Mouse (Mus musculus): ENCODE data around the gene Mtpn. TPM values are rescaled to one million over a fixed set of nuclear protein-coding genes. Genes with fewer than 3 reads are reported as not detected.

Gene Mtpn
- polyA plus RNA-seq, 1 experiment from 2014 or later: 160 TPM

DNA sequence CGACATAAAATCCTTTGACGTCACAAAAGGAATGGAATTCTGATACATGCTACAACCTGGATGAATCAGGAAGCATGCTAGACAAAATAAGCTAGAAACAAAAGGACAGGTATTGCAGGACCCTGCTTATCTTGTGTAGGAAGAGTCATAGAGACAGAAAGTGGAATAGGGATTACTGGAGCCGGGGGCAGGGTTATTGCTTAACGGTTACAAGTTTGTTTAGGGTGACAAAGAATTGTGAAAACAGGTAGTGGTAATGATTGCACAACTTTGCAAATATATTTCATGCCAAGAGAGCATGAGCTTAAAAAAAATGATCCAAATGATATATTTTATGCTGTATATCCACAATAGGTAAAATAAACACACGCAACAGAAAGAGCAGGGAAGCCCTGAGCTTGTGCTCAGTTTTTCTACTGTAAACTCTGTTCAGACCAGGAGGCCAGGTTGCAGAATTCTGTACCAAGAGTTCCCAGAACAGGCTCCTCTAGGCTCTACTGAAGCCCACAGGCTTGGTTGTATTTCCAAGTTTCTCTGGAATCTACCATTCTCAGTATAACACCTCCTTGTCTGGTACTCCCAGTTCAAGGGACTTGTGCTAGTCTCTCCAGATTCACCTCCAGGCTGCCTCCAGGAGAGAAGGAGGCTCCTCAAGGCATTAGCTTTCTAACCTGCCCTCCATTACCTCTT is 39.6 kb downstream of the Mtpn start:
- Histone ChIP-seq H3K27me3 (no peaks in the 10 kb centered on the region), H3K36me3 (no peaks in the 10 kb centered on the region), H3K4me1 (no peaks in the 10 kb centered on the region), H3K4me2 (no peak overlapping the region), H3K4me3 (no peak overlapping the region), H3K9me3 (no peaks in the 10 kb centered on the region), H3K9ac (no peak overlapping the region), H3K27ac (no peak overlapping the region)
- ATAC-seq (ENCODE audit: borderline replicate concordance, extremely low read depth, low FRiP score, low TSS enrichment): no peak
- WGBS: 85% methylated on average over 5 of the region's 5 CpGs

GRCm38 (mm10) chr6:35497406-35497805 is 42.3 kb downstream of the Mtpn start:
- no peak overlapping the region for H3K9ac ChIP-seq
- H3K9me3 ChIP-seq: no peaks in the 10 kb centered on the region
- no peaks in the 10 kb centered on the region for H3K4me1 ChIP-seq
- no peak overlapping the region for H3K27ac ChIP-seq
- no peaks in the 10 kb centered on the region for H3K36me3 ChIP-seq
- H3K4me2 ChIP-seq: no peak overlapping the region
- 87% methylated on average over 4 of the region's 4 CpGs for WGBS
- no peaks in the 10 kb centered on the region for H3K27me3 ChIP-seq
- no peak overlapping the region for H3K4me3 ChIP-seq
- ATAC-seq (ENCODE audit: borderline replicate concordance, extremely low read depth, low FRiP score, low TSS enrichment): no peak

GRCm38 (mm10) chr6:35493851-35494250 is 45.8 kb downstream of the Mtpn start:
- no peak overlapping the region for H3K9ac ChIP-seq
- no peaks in the 10 kb centered on the region for H3K27me3 ChIP-seq
- no peaks in the 10 kb centered on the region for H3K4me1 ChIP-seq
- no peaks in the 10 kb centered on the region for H3K36me3 ChIP-seq
- no peak overlapping the region for H3K4me3 ChIP-seq
- WGBS: 62% methylated on average over 6 of the region's 6 CpGs
- no peaks in the 10 kb centered on the region for H3K9me3 ChIP-seq
- no peak for ATAC-seq (ENCODE audit: borderline replicate concordance, extremely low read depth, low FRiP score, low TSS enrichment)
- no peak overlapping the region for H3K4me2 ChIP-seq
- no peak overlapping the region for H3K27ac ChIP-seq

DNA sequence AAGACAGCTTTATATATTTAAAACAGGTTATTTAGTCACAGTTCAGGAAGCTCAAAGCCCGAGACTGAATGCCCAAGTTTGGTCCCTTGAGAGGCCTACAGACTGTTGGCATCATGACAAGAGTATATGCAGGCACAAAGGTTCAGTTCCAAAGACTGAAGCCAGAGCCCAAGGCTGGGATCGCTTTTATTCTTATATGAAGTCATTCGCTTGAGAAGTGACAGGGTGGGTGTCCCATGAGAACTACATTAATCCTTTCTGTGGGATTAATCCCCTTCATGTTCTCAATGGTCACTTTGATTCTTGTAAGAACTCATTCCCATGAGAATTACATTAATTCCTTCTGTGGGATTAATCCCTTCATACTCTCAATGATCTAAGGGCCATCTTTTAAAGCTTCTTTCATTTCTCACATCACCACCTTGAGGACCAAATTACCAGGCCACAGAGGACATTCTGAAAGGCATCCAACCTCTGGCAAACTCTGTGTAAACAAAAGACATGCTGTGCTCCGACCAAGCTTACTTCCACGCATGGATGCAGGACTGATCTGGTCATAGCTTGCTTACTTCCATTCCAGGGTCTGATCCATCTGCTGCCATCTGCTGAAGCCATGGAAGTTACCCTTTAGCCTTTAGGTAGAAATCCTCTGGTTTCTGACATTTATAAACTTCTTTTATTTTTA is 59.9 kb downstream of the Mtpn start:
- Histone ChIP-seq H3K36me3 (no peaks in the 10 kb centered on the region), H3K9ac (no peak overlapping the region), H3K9me3 (no peaks in the 10 kb centered on the region), H3K4me1 (no peaks in the 10 kb centered on the region), H3K27ac (no peak overlapping the region), H3K4me3 (no peak overlapping the region), H3K27me3 (no peaks in the 10 kb centered on the region), H3K4me2 (no peak overlapping the region)
- WGBS: 79% methylated on average over 5 of the region's 5 CpGs
- ATAC-seq (ENCODE audit: borderline replicate concordance, extremely low read depth, low FRiP score, low TSS enrichment): no peak

DNA sequence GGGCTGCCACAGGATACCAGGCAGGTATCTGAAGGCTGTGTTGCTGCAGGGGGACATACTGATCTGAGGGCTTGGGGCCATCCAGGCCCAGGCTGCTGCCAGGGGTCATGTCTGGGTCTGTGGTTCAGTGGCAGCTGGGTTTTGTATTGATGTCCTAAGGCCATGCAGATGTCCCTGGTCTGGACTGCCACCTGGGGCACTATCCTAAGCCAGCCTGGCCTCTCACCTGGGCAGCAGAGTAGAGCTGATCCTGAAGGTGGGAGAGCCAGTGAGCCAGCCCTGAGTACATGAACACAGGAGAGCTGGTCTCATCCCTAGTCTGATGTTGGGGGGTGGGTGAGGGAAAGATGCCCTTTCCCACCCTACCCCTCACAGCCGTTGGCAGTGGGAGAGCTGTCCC is 62.9 kb downstream of the Mtpn start:
- H3K4me2 ChIP-seq: no peak overlapping the region
- no peak for ATAC-seq (ENCODE audit: borderline replicate concordance, extremely low read depth, low FRiP score, low TSS enrichment)
- H3K27ac ChIP-seq: no peak overlapping the region
- H3K9ac ChIP-seq: no peak overlapping the region
- no peaks in the 10 kb centered on the region for H3K4me1 ChIP-seq
- no peaks in the 10 kb centered on the region for H3K9me3 ChIP-seq
- H3K27me3 ChIP-seq: no peaks in the 10 kb centered on the region
- no peaks in the 10 kb centered on the region for H3K36me3 ChIP-seq
- H3K4me3 ChIP-seq: no peak overlapping the region
- 63% methylated on average over 1 of the region's 1 CpGs for WGBS

DNA sequence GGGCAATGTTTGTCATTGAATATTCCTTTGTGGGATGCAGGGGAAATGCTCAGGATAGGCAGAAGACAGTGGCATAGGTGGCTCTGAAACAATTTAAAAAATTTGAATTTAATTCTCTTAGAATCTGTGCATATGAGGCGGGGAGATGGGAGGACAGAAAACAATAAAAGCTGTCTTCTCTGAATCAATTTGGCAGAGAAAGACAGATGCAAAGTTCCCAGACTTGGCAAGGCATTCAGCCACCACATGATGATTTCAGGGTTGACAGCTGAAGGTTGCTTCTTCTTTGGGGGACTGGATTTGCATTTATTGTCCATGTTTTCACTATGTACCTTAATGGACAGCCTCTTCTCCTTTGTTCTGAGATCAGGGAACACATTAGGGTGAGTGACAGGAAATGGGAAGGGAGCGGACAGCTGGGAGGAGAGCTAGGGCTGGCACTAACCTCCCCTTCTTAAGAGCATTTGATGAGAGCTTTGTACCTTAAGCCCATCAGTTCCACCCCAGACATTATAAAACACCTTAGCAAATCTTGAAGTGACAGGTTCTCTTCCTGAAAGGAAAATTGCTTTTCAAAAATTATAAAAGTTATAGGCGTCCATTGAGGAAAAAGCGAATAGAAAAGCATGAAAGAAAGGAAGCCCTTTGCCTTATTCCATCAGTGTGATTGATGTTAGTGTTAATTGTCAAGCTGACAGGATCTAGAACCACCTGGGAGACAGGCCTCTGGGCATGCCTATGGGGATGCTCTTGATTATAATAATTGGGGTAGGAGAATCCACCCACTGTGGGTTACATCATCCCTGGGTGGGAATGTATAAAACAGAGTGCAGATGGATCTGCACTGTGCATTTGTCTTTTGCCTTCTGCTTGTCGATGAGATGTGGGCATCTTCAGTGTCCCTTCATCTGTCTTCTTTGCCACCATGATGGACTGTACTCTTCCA is 76.0 kb downstream of the Mtpn start:
- no peak overlapping the region for H3K27ac ChIP-seq
- no peaks in the 10 kb centered on the region for H3K36me3 ChIP-seq
- no peak overlapping the region for H3K4me3 ChIP-seq
- no peak overlapping the region for H3K9ac ChIP-seq
- no peak overlapping the region for H3K4me2 ChIP-seq
- WGBS: 77% methylated on average over 5 of the region's 5 CpGs
- no peaks in the 10 kb centered on the region for H3K9me3 ChIP-seq
- no peaks in the 10 kb centered on the region for H3K4me1 ChIP-seq
- ATAC-seq (ENCODE audit: borderline replicate concordance, extremely low read depth, low FRiP score, low TSS enrichment): no peak
- no peaks in the 10 kb centered on the region for H3K27me3 ChIP-seq

GRCm38 (mm10) chr6:35462484-35462883 is 77.2 kb downstream of the Mtpn start:
- no peaks in the 10 kb centered on the region for H3K27me3 ChIP-seq
- no peak overlapping the region for H3K27ac ChIP-seq
- H3K36me3 ChIP-seq: no peaks in the 10 kb centered on the region
- no peaks in the 10 kb centered on the region for H3K9me3 ChIP-seq
- H3K4me2 ChIP-seq: no peak overlapping the region
- ATAC-seq (ENCODE audit: borderline replicate concordance, extremely low read depth, low FRiP score, low TSS enrichment): no peak
- no peak overlapping the region for H3K9ac ChIP-seq
- 87% methylated on average over 1 of the region's 1 CpGs for WGBS
- H3K4me1 ChIP-seq: no peaks in the 10 kb centered on the region
- no peak overlapping the region for H3K4me3 ChIP-seq

Small RNA genes within 50 kb of the gene (microRNA-seq; reads per million reads assigned to microRNA genes)
- not detected for gene Gm23053

Other genes starting within 250 kb of the Mtpn start
- gene Slc13a4, start 231.8 kb downstream of the Mtpn start, polyA plus RNA-seq (2015; fragmentation: Nextera tagmentation; extraction: Ambion mirVana): 0.14 and 0.29 TPM in 2 replicates
- gene Fam180a, start 213.7 kb downstream of the Mtpn start, polyA plus RNA-seq (2015; fragmentation: Nextera tagmentation; extraction: Ambion mirVana): 0.87 and 1.1 TPM in 2 replicates